Mouse (Mus musculus) c-Kit-positive CD71-negative TER-119-negative erythroid progenitor cells, embryonic 14.5 days (primary cell): ENCODE results near the gene Nol10.

ENCODE experiments used
- DNase-seq: peaks from one replicate; pipeline ENCODE4 v3.0.0-alpha.2; 2013; ENCODE audit warnings: low read depth

Gene Nol10

GRCm38 (mm10) chr12:17348048-17349036 lies at the start of gene Nol10:
Gene Nol10, plus strand, starts transcription at chr12:17348458.
- DNase-seq, result peak; percentile 83

DNA sequence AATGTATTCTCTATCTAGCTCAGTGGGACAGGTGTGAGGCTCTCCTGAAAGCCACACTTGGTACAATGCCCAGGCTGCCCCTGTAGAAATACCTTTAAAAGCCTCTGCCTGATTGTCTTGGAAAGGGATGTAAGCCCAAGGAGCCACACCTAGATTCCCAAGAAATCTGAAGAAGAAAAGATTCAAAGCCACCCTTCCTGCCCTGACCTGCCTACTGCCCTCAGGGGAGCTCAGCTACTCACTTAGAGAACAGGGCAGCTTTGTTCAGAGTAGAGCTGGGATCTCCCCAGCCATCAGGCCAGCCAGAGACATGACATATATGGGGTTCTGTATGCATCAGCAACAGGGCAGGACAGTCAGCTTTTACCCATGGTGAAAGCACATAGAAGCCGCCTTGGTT lies 48.4 kb upstream of the Nol10 start:
- DNase-seq, result no peak

GRCm38 (mm10) chr12:17305445-17305844 lies 42.8 kb upstream of the Nol10 start:
- DNase-seq, result no peak

DNA sequence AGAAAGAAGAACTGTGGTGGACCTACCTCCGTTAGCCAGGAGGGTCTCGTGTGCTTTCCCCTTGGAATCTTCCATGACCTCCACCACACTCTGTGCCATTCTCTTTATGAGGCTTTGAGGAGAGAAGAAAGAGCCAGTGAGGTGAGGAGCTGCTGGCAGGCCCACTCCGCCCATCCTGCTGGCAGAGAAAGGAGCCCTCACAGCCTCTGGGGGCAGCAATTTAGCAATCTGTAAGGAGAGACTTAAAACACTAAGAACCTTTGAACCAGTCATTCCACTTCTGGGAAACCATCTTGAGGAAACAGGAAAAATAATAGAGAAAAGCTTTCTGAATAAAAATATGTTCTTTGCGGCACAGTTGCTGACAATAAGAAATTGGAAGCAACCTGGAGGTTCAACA lies 40.0 kb upstream of the Nol10 start:
- DNase-seq, result no peak

GRCm38 (mm10) chr12:17310852-17311839 lies 37.1 kb upstream of the Nol10 start:
- DNase-seq, result no peak

DNA sequence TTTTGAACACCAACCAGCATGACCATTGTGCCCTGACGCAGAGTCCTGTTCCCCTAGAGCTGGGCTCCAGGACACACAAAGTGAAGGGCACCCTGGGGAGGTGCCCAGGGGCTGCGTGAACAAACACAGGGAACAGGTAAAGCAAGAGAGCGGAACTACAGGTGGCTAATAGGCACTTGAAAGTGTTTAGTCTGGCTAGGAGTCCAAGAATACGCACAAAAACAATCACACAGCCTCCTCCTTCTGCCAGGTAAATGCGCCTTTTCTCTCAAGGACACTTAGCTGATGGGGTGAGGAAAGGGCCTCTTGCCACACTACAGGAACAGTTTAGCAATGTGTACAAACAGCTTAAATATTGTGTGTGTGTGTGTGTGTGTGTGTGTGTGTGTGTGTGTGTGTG lies 32.2 kb upstream of the Nol10 start:
- no peak for DNase-seq

- DNase-seq, result no peak
These were observed 30.3 kb upstream of the Nol10 start for GRCm38 (mm10) chr12:17317970-17318369.

GRCm38 (mm10) chr12:17318453-17318852 lies 29.8 kb upstream of the Nol10 start:
- no peak for DNase-seq

GRCm38 (mm10) chr12:17324549-17325470 lies 23.4 kb upstream of the Nol10 start:
- no peak for DNase-seq

DNA sequence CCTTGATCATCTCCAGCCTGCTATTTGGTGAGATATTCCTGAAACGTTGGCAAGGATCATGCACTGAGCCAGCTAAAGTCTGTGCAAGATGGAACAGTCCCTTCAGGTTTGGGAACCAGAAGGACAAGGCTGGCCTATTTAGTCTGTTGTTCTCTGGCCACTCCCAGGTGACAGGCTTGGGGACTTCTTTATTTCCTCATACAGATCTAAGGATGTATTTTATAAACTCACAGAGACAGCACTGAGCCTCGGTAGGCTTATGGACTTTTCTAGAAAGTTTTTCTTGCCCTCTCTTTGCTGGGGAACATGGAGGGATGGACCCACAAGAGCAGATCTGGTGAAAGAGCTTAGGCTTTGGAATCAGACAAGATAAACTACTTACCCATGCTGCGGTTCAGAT lies 19.0 kb upstream of the Nol10 start, which contains the start of gene Atp6v1c2:
Gene Atp6v1c2, minus strand, starts transcription at position 101 of the 400 bp plus-strand sequence.
- no peak for DNase-seq

DNA sequence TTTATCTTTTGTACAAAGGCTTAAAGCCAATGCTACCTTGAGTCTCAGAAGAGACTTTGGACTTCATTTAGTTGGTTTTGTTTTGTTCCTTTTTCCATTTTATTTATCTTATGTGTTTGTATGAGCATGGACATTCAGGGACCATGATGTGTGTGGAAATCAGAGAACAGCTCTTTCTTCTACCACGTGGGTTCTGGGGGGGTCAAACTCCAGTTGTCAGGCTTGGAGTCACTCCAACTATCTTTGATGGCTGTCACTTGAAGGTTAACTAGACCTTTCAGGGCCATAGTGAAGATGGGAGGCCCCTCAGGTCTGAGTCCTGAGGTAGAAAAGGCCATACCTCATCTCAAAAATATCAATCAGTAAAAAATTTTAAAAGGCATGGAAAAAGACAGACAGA lies 14.8 kb upstream of the Nol10 start:
- no peak for DNase-seq

DNA sequence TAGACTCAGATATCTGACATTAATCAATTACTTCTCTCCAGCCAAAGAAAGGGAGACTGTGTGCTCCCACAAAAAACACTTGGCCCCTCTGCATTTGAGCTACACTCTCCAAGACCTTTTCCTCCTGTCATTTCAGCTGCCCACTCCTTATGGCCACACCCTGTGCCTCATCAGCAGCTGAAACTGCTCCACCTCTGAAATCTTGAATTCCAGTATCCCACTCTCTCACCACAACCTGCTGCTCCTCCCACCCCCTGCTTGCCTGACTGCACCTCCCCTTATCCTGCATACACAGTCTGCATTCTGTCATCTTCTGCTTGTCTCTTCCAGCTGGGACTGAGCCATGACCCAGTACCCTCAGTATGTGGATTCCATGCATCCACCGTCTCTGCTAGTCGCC lies 9.9 kb upstream of the Nol10 start:
- DNase-seq, result no peak

- DNase-seq, result no peak
These were observed 8.9 kb upstream of the Nol10 start for GRCm38 (mm10) chr12:17339114-17339905.

DNA sequence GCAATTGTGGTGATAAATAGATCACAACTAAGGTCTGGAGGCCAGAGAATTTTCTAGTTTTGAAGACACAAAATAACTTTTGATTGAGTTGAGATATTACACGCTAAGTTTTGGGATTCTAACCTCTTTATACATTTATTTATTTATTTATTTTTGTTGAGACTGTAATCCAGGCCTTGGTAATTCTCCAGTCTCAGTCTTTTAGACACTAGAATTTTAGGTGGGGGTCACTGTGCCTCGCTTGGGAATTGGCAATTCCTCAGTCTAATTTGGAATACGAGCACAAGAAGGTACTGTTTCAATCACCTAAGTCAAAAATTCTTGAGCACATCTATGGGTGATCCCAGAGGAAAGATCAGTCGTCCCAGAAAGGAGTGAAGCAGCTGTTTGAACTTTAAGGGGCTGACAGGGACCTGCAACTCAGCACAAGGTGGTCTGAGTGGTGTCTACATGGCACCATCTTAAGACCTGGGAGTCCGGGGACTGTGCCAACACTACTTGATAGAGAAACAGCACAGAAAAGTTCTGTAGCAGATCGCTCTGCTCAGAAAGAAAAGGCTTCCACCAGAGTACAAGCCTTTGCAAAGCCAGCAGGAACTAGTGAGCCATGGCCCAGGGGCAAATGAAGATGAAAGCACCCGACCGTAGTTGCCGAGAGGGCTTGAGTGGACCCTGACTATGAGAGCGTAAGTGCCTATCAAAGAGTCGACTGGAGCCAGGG lies 771 bp upstream of the Nol10 start:
- no peak for DNase-seq

GRCm38 (mm10) chr12:17350106-17350505 lies 1.8 kb downstream of the Nol10 start:
- DNase-seq, result no peak

GRCm38 (mm10) chr12:17356853-17357252 lies 8.6 kb downstream of the Nol10 start:
- no peak for DNase-seq

DNA sequence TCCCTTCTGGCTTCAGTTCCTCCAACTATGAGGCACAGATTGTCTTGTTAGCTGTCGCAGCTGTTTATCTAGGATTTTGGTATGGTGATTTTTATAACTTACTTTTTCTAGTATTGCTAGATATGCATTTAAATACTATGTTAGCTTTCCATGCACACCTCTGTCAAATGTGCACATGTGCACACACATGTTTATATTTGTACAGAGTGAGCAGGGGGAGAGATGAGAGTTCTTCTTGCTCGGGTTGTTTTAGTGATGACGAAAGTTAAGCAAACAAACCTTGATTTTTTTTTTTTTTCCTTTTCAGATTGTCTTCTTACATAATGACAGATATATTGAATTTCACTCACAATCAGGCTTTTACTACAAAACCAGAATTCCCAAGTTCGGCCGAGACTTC lies 9.5 kb downstream of the Nol10 start:
- DNase-seq, result no peak

GRCm38 (mm10) chr12:17358981-17359380 lies 10.7 kb downstream of the Nol10 start:
- no peak for DNase-seq

DNA sequence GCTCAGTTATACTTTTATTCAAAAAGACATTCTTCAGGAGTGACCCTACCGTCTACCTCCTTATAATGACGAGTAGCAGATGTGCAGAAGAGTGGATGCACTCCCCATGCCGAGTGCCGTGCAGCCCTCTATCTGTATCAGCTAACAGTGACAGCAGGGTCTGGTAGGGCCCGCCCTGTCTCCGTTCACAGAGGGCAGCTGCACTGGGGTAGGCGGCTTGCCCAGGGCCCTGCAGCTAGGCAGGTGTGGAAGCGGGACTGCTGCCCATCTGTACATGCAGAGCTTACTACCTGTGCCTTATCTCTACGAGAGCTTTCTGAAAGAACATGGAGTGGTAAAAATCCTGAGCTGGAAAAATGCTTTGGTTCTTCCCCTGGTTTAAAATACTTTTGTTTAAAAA lies 11.8 kb downstream of the Nol10 start:
- DNase-seq, result no peak

GRCm38 (mm10) chr12:17360650-17361049 lies 12.4 kb downstream of the Nol10 start:
- DNase-seq, result no peak
